Mouse (Mus musculus) ES-Bruce4 (cell line): Measurements from ENCODE around the gene Pkmyt1. TPM values are rescaled to one million over a fixed set of nuclear protein-coding genes. Genes with fewer than 3 reads are reported as not detected.

ENCODE experiments used
- H3K27ac ChIP-seq: 2 replicates; pipeline ENCODE4 v1.5.1; 2012; ENCODE audit warnings: low read length, inconsistent platforms; ENCODE audit not compliant: insufficient read depth
- H3K27me3 ChIP-seq: 2 replicates; pipeline ENCODE4 v1.6.1; 2012; ENCODE audit warnings: mild to moderate bottlenecking, low read length, inconsistent platforms; ENCODE audit not compliant: control insufficient read depth, poor library complexity, insufficient read depth, severe bottlenecking
- H3K36me3 ChIP-seq: 2 replicates; pipeline ENCODE4 v1.6.1; 2012; ENCODE audit warnings: inconsistent platforms, mild to moderate bottlenecking, low read length, moderate library complexity; ENCODE audit not compliant: control insufficient read depth, poor library complexity, insufficient read depth, severe bottlenecking
- H3K4me1 ChIP-seq: one replicate; pipeline ENCODE4 v1.8.1; 2011; ENCODE audit warnings: low read length; ENCODE audit not compliant: control insufficient read depth, insufficient read depth
- H3K4me3 ChIP-seq: 2 replicates; pipeline ENCODE4 v1.5.1; 2011; ENCODE audit warnings: low read depth, mild to moderate bottlenecking, low read length
- H3K9ac ChIP-seq: 2 replicates; pipeline ENCODE4 v1.6.1; 2012; ENCODE audit warnings: low read depth, mild to moderate bottlenecking, inconsistent platforms; ENCODE audit not compliant: poor library complexity, severe bottlenecking
- H3K9me3 ChIP-seq: replicated peaks from 2 replicates; pipeline ENCODE4 v1.6.1; 2012; ENCODE audit warnings: mild to moderate bottlenecking, low read length, inconsistent platforms; ENCODE audit not compliant: control insufficient read depth, poor library complexity, insufficient read depth, severe bottlenecking
- CTCF ChIP-seq: IDR thresholded peaks from one replicate; pipeline ENCODE4 v1.8.1; 2011; ENCODE audit warnings: low read depth, low read length
- EP300 ChIP-seq: IDR thresholded peaks from 2 replicates; pipeline ENCODE4 v1.6.1; 2011; ENCODE audit warnings: low read depth, low read length; ENCODE audit not compliant: insufficient read depth
- POLR2A ChIP-seq: IDR thresholded peaks from one replicate; pipeline ENCODE4 v1.8.1; 2011; ENCODE audit warnings: low read length; ENCODE audit not compliant: insufficient read depth
- polyA plus RNA-seq: library from polyadenylated mRNA; stranded (reverse); fragments of >200 nt; gene quantifications from 2 replicates; pipeline ENCODE4 v1.2.4, GENCODE M21; 2011; ENCODE audit warnings: low read depth; ENCODE audit not compliant: missing spikeins, insufficient read depth, insufficient read length

Gene Pkmyt1
- polyA plus RNA-seq, 1 experiment, result 26.5 TPM

- Histone ChIP-seq H3K27me3 (no peaks in the 10 kb centered on the region; the same call in 1 of the 2 replicates), H3K9me3 (no peaks in the 10 kb centered on the region)
- TF ChIP-seq CTCF, result no peak
Measured at GRCm38 (mm10) chr17:23747471-23747870, 21.3 kb downstream of the Pkmyt1 start.

DNA sequence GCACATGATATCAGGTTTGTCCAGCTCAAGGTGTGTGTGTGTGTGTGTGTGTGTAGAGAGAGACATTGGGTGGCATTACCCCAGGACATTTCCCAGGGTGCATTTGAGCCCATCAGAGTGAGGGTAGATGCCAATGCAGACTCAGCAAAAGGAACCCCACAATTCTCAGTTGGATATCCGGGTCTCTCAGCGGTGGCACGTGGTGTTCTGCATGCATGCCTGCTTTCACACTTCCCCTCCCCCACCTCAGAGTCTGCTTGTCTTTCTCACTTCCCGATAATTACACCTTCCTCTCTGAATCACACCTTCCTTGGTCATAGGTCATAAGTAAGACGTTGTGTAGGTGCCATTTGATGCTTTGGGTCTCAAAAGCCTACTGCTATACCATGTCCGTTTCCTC lies 21.9 kb downstream of the Pkmyt1 start:
- H3K4me3 ChIP-seq, result no peak overlapping the region
- TF ChIP-seq POLR2A, result no peak
- no peak for TF ChIP-seq CTCF
- TF ChIP-seq EP300, result no peak
- no peaks in the 10 kb centered on the region; the same call in 1 of the 2 replicates for H3K27me3 ChIP-seq
- no peaks in the 10 kb centered on the region for H3K36me3 ChIP-seq
- no peak overlapping the region for H3K27ac ChIP-seq
- H3K4me1 ChIP-seq, result no peaks in the 10 kb centered on the region
- no peaks in the 10 kb centered on the region for H3K9me3 ChIP-seq
- H3K9ac ChIP-seq, result no peak overlapping the region

More at GRCm38 (mm10) chr17:23747471-23747870, 21.3 kb downstream of the Pkmyt1 start:
- no peak overlapping the region for H3K27ac ChIP-seq
- no peak overlapping the region for H3K9ac ChIP-seq
- no peak overlapping the region for H3K4me3 ChIP-seq
- no peaks in the 10 kb centered on the region for H3K36me3 ChIP-seq
- H3K4me1 ChIP-seq, result no peaks in the 10 kb centered on the region

GRCm38 (mm10) chr17:23748631-23749391 lies 22.7 kb downstream of the Pkmyt1 start:
- no peaks in the 10 kb centered on the region; the same call in 1 of the 2 replicates for H3K27me3 ChIP-seq
- TF ChIP-seq CTCF (peak; percentile 21), EP300 (no peak), POLR2A (no peak)

GRCm38 (mm10) chr17:23749400-23750191 lies 23.5 kb downstream of the Pkmyt1 start:
- TF ChIP-seq POLR2A, result no peak
- TF ChIP-seq EP300, result no peak
- TF ChIP-seq CTCF, result no peak
- no peak overlapping the region for H3K4me3 ChIP-seq

More at GRCm38 (mm10) chr17:23748631-23749391, 22.7 kb downstream of the Pkmyt1 start:
- H3K4me3 ChIP-seq, result no peak overlapping the region
- H3K9ac ChIP-seq, result no peak overlapping the region
- H3K9me3 ChIP-seq, result no peaks in the 10 kb centered on the region
- no peaks in the 10 kb centered on the region for H3K4me1 ChIP-seq
- H3K36me3 ChIP-seq, result no peaks in the 10 kb centered on the region
- no peak overlapping the region for H3K27ac ChIP-seq

DNA sequence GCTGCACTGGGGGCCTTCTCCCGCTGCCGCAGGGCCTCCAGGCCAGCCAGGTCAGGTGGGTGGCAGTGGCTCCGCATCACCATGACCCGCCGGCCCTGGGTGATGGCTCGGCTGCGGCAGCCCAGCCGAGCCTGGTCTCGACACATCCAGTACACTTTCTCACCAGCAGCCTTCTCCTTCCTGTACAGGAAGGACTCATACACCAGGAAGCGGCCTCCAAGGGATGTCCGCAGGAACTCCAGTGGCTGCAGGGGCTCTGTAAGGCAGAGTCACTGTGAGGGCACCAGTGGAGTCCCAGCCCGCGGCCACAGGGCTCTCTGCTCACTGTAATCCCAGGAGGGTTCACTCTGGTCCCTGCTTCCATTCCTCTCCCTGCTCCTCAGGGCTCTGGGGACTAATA lies 29.6 kb downstream of the Pkmyt1 start:
- no peak overlapping the region for H3K9ac ChIP-seq
- H3K9me3 ChIP-seq, result no peaks in the 10 kb centered on the region
- TF ChIP-seq CTCF (no peak), EP300 (no peak), POLR2A (no peak)
- H3K27me3 ChIP-seq, result no peaks in the 10 kb centered on the region
- H3K36me3 ChIP-seq, result peaks cover 3% of the 10 kb centered on the region; the same call in 1 of the 2 replicates
- peaks cover 4% of the 10 kb centered on the region for H3K4me1 ChIP-seq
- no peak overlapping the region for H3K27ac ChIP-seq
- 0 out of 2 replicates have a peak overlapping the region, but pooled peaks have one; percentile 26 for H3K4me3 ChIP-seq

More at GRCm38 (mm10) chr17:23749400-23750191, 23.5 kb downstream of the Pkmyt1 start:
- Histone ChIP-seq H3K36me3 (no peaks in the 10 kb centered on the region), H3K4me1 (no peaks in the 10 kb centered on the region), H3K27me3 (no peaks in the 10 kb centered on the region; the same call in 1 of the 2 replicates), H3K9ac (no peak overlapping the region), H3K27ac (no peak overlapping the region), H3K9me3 (no peaks in the 10 kb centered on the region)
